ENCODE assay signal across 8 mouse cellular contexts in the genomic region with DNA sequence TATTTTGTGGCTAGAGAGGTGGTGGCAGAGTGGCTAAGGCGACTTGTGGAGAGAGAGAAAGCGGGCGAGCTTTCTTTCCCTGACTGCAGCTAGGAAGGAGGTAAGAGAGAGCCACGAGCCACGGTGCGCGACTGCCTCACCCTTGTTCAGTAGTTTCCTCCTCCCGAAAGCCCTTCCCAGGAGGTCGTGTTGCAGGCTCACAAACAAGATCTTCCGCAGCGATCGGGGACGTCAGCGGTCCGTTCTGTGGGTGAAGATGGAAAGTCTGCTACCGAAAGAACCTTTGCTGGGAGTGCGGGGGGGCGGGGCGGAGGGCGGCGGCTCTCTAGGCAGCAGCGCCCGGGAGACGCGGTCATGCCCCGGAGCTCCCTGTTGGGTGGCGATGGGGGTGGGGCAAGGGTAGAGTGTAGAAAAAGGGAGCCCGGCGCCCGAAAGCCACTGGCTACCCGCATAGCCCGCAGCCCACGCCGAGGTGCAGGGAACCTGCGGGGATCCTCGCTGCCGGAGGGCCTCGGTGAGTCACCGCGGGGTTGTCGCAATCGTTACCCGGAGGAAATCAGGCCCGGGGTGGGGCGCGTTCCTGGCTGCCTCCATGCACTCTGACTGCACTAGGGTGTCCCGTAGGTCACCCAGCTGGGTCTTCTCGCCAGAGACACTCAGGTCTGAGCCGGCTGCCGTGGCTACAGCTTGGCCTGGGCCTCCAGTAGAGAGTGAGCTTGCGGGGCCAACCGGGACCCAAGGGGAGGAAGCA. TPM values are rescaled to one million over a fixed set of nuclear protein-coding genes. Genes with fewer than 3 reads are reported as not detected.
A peak's percentile ranks its signal among the peaks of the same experiment; 100 is the strongest.
DNase-seq lines count a peak whose midpoint lies in the region; ATAC-seq and TF ChIP-seq lines count a peak whose summit lies in the region.

No protein-coding gene starts in this region.

- no peaks in the 10 kb centered on the region for H3K36me3 ChIP-seq in E14TG2a.4 (ENCODE audit: insufficient read depth, low read length)
- H3K36me3 ChIP-seq in forebrain, postnatal 0 days (ENCODE audit: insufficient read depth), result no peaks in the 10 kb centered on the region
- H3K36me3 ChIP-seq in lung, postnatal 0 days (ENCODE audit: insufficient read depth, low read length), result no peaks in the 10 kb centered on the region

- peak overlapping the region; percentile 53 for H3K9ac ChIP-seq in forebrain, postnatal 0 days
- peak overlapping the region; percentile 43 for H3K9ac ChIP-seq in lung, postnatal 0 days (replicated peaks; ENCODE audit: low read depth)

- peak; percentile 42 for DNase-seq in forebrain, postnatal 0 days
- peak; percentile 80 for DNase-seq in heart, postnatal 4 days
- peak; percentile 27 for DNase-seq in layer of hippocampus, adult 9-11 months
- peak; percentile 82 for DNase-seq in lung, postnatal 0 days (ENCODE audit: low spot score)
- peak; percentile 39 for DNase-seq in ovary, adult 18-20 months (ENCODE audit: low spot score)
- DNase-seq in thymus, postnatal 0 days (ENCODE audit: low spot score), result peak; percentile 44

- peaks cover 51% of the 10 kb centered on the region for H3K27me3 ChIP-seq in E14TG2a.4 (ENCODE audit: insufficient read depth, low read length)
- peaks cover 29% of the 10 kb centered on the region for H3K27me3 ChIP-seq in forebrain, postnatal 0 days (ENCODE audit: insufficient read depth, low read length)
- H3K27me3 ChIP-seq in lung, postnatal 0 days (replicated peaks; ENCODE audit: insufficient read depth, low read length), result peaks cover 12% of the 10 kb centered on the region

- H3K27ac ChIP-seq in forebrain, postnatal 0 days (ENCODE audit: low read depth, low read length), result no peak overlapping the region
- H3K27ac ChIP-seq in lung, postnatal 0 days (ENCODE audit: low read length), result peak overlapping the region; percentile 11; the same call in 1 of the 2 replicates

- WGBS in forebrain, postnatal 0 days, result 2% methylated on average over 52 of the region's 52 CpGs
- under 1% methylated on average over 47 of the region's 52 CpGs for WGBS in lung, postnatal 0 days

- ATAC-seq in cerebellum, adult (ENCODE audit: insufficient number of reproducible peaks, low FRiP score, low TSS enrichment), result peak; percentile 59
- peak; percentile 72 for ATAC-seq in forebrain, postnatal 0 days
- peak; percentile 93 for ATAC-seq in lung, postnatal 0 days

- TF ChIP-seq EP300 in lung, postnatal 0 days (IDR thresholded peaks at IDR 0.05), result no peak

- peaks cover 16% of the 10 kb centered on the region for H3K4me1 ChIP-seq in E14TG2a.4 (replicated peaks; ENCODE audit: low read depth, low read length)
- H3K4me1 ChIP-seq in forebrain, postnatal 0 days (ENCODE audit: insufficient read depth), result no peaks in the 10 kb centered on the region
- H3K4me1 ChIP-seq in lung, postnatal 0 days (ENCODE audit: insufficient read depth, low read depth, low read length), result no peaks in the 10 kb centered on the region

- TF ChIP-seq CTCF in E14TG2a.4 (conservative IDR thresholded peaks at IDR 0.05; ENCODE audit: low read length), result no peak
- TF ChIP-seq CTCF in forebrain, postnatal 0 days (IDR thresholded peaks at IDR 0.05; ENCODE audit: low read depth), result no peak
- TF ChIP-seq CTCF in lung, postnatal 0 days (IDR thresholded peaks at IDR 0.05), result no peak

- H3K9me3 ChIP-seq in E14TG2a.4 (ENCODE audit: low read length), result peaks cover 15% of the 10 kb centered on the region
- no peaks in the 10 kb centered on the region for H3K9me3 ChIP-seq in forebrain, postnatal 0 days (ENCODE audit: low read length)
- no peaks in the 10 kb centered on the region for H3K9me3 ChIP-seq in lung, postnatal 0 days (ENCODE audit: low read length)

- peak overlapping the region; percentile 82 for H3K4me3 ChIP-seq in E14TG2a.4 (replicated peaks; ENCODE audit: low read length)
- peak overlapping the region; percentile 60 for H3K4me3 ChIP-seq in forebrain, postnatal 0 days (ENCODE audit: low read depth, low read length)
- peak overlapping the region; percentile 63 for H3K4me3 ChIP-seq in lung, postnatal 0 days (ENCODE audit: low read depth, low read length)

- H3K4me2 ChIP-seq in forebrain, postnatal 0 days (ENCODE audit: low read depth), result peak overlapping the region; percentile 98
- H3K4me2 ChIP-seq in lung, postnatal 0 days (replicated peaks; ENCODE audit: low read depth, low read length), result peak overlapping the region; percentile 96

RNA-seq across cellular contexts. Expression of gene Gpat3, which starts 0.5 kb away (rescaled TPM):
- 1.2 and 4.2 TPM in 2 replicates for total RNA-seq in forebrain, postnatal 0 days (2014; rRNA removed)
- polyA plus RNA-seq in forebrain, postnatal 0 days (2015; fragmentation: Nextera tagmentation; extraction: Ambion mirVana), result 0.53 and 0.77 TPM in 2 replicates
- total RNA-seq in heart, postnatal 4 days (2021), result 10 to 100 TPM; 36.5 to 37.9 TPM
- 2.3 and 2.9 TPM in 2 replicates for polyA plus RNA-seq in lung, postnatal 0 days (2015; fragmentation: Nextera tagmentation; extraction: Ambion mirVana)
- 2.7 and 3.0 TPM in 2 replicates for polyA plus RNA-seq in thymus, postnatal 0 days (2015; fragmentation: Nextera tagmentation; extraction: Ambion mirVana)

RNA-seq across cellular contexts. Expression of gene Abraxas1, which starts 25.3 kb away (rescaled TPM):
- 5.2 and 6.0 TPM in 2 replicates for total RNA-seq in forebrain, postnatal 0 days (2014; rRNA removed)
- polyA plus RNA-seq in forebrain, postnatal 0 days (2015; fragmentation: Nextera tagmentation; extraction: Ambion mirVana), result 7.7 and 10.3 TPM in 2 replicates
- 10 to 100 TPM; 17.5 to 22.1 TPM for total RNA-seq in heart, postnatal 4 days (2021)
- 11.4 and 11.6 TPM in 2 replicates for polyA plus RNA-seq in lung, postnatal 0 days (2015; fragmentation: Nextera tagmentation; extraction: Ambion mirVana)
- 33.5 and 40.3 TPM in 2 replicates for polyA plus RNA-seq in thymus, postnatal 0 days (2015; fragmentation: Nextera tagmentation; extraction: Ambion mirVana)

RNA-seq across cellular contexts. Expression of gene Mrps18c, which starts 47.6 kb away (rescaled TPM):
- 56.1 and 70.4 TPM in 2 replicates for total RNA-seq in forebrain, postnatal 0 days (2014; rRNA removed)
- polyA plus RNA-seq in forebrain, postnatal 0 days (2015; fragmentation: Nextera tagmentation; extraction: Ambion mirVana), result 188 and 239 TPM in 2 replicates
- 10 to 100 TPM; 83.1 to 91.2 TPM for total RNA-seq in heart, postnatal 4 days (2021)
- polyA plus RNA-seq in lung, postnatal 0 days (2015; fragmentation: Nextera tagmentation; extraction: Ambion mirVana), result 118 and 145 TPM in 2 replicates
- 265 and 268 TPM in 2 replicates for polyA plus RNA-seq in thymus, postnatal 0 days (2015; fragmentation: Nextera tagmentation; extraction: Ambion mirVana)

RNA-seq across cellular contexts. Expression of gene Helq, which starts 47.6 kb away (rescaled TPM):
- 17.4 and 17.9 TPM in 2 replicates for total RNA-seq in forebrain, postnatal 0 days (2014; rRNA removed)
- polyA plus RNA-seq in forebrain, postnatal 0 days (2015; fragmentation: Nextera tagmentation; extraction: Ambion mirVana), result 6.6 and 9.0 TPM in 2 replicates
- total RNA-seq in heart, postnatal 4 days (2021), result 1 to 10 TPM; 6.8 to 8.1 TPM
- polyA plus RNA-seq in lung, postnatal 0 days (2015; fragmentation: Nextera tagmentation; extraction: Ambion mirVana), result 5.3 and 6.8 TPM in 2 replicates
- polyA plus RNA-seq in thymus, postnatal 0 days (2015; fragmentation: Nextera tagmentation; extraction: Ambion mirVana), result 15.8 and 20.7 TPM in 2 replicates

Comparison
In these comparisons a context has a peak if more than half of its experiments do, and no peak if none do; other contexts are left out.
1. DNase-seq: peak in every context shown above with its lines; median percentile 82 in lung, postnatal 0 days; 80 in heart, postnatal 4 days; 44 in thymus, postnatal 0 days; 42 in forebrain, postnatal 0 days; 39 in ovary, adult 18-20 months; 27 in layer of hippocampus, adult 9-11 months.